Mouse (Mus musculus): ENCODE results near the gene Gm17334. TPM values are rescaled to one million over a fixed set of nuclear protein-coding genes. Genes with fewer than 3 reads are reported as not detected.
A peak's percentile ranks its signal among the peaks of the same experiment; 100 is the strongest.
"Not testable (repeated sequence)": the region's sequence is repeated elsewhere in the genome, so short reads cannot be mapped to it uniquely, and the experiment has no call there.

Gene Gm17334
- polyA plus RNA-seq, 1 experiment from 2014 or later: not detected

GRCm38 (mm10) chr11:53762426-53762825 lies 10.6 kb downstream of the Gm17334 start:
- H3K4me3 ChIP-seq: peak overlapping the region; percentile 42
- no peaks in the 10 kb centered on the region for H3K9me3 ChIP-seq (replicated peaks)
- no peaks in the 10 kb centered on the region for H3K36me3 ChIP-seq
- H3K27ac ChIP-seq (replicated peaks): no peak overlapping the region
- WGBS: 70% methylated on average over 2 of the region's 2 CpGs
- H3K27me3 ChIP-seq (ENCODE audit: low read depth, poor library complexity, severe bottlenecking): peaks cover 92% of the 10 kb centered on the region
- DNase-seq (ENCODE audit: low spot score): no peak
- H3K4me1 ChIP-seq: peaks cover 39% of the 10 kb centered on the region

DNA sequence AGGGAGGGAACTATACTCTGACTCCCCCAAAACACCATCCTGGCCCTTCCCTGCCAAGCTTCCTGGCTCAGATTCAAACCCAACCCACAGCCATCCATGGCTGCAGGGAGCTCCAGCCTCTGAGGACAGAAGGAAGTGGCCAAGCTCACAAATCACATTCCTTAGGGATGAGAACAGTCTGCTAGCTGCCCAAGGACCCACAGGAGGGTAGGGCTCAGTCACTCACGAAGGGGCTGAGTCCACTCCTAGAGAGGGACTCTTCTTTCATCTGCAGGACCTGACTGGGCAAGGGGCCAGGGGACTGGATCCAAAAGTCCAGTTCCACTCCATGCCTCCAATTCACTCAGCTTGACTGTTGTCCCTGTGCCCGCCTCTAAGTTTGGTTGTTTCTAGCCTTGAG lies 11.2 kb downstream of the Gm17334 start:
- Histone ChIP-seq H3K4me1 (peaks cover 39% of the 10 kb centered on the region), H3K27me3 (ENCODE audit: low read depth, poor library complexity, severe bottlenecking) (peaks cover 86% of the 10 kb centered on the region), H3K27ac (replicated peaks) (no peak overlapping the region), H3K36me3 (no peaks in the 10 kb centered on the region), H3K4me3 (no peak overlapping the region), H3K9me3 (replicated peaks) (no peaks in the 10 kb centered on the region)
- 70% methylated on average over 2 of the region's 2 CpGs for WGBS
- no peak for DNase-seq (ENCODE audit: low spot score)

DNA sequence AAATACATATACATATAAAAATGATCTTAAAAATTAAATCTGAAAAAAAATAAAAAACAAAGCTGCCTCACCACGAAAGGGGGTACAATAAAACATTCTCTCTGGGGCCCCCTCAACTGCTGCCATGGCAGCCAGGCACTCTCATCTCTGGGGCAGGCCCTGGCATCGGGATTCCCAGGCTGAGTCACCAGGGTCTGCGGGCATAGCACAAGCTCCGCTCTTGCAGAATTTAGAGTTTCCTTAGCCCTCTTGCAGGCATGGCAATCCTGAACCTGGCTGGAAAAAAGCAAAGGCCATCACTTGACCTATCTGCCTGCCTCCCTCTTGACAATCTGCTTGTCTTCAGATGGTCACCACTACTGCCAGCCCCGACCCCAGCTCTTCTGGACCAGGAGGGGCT lies 11.7 kb downstream of the Gm17334 start:
- 84% methylated on average over 5 of the region's 5 CpGs for WGBS
- H3K4me1 ChIP-seq: peaks cover 39% of the 10 kb centered on the region
- H3K27me3 ChIP-seq (ENCODE audit: low read depth, poor library complexity, severe bottlenecking): peaks cover 81% of the 10 kb centered on the region
- no peak overlapping the region for H3K4me3 ChIP-seq
- no peaks in the 10 kb centered on the region for H3K36me3 ChIP-seq
- H3K27ac ChIP-seq (replicated peaks): no peak overlapping the region
- H3K9me3 ChIP-seq (replicated peaks): no peaks in the 10 kb centered on the region
- DNase-seq (ENCODE audit: low spot score): no peak

DNA sequence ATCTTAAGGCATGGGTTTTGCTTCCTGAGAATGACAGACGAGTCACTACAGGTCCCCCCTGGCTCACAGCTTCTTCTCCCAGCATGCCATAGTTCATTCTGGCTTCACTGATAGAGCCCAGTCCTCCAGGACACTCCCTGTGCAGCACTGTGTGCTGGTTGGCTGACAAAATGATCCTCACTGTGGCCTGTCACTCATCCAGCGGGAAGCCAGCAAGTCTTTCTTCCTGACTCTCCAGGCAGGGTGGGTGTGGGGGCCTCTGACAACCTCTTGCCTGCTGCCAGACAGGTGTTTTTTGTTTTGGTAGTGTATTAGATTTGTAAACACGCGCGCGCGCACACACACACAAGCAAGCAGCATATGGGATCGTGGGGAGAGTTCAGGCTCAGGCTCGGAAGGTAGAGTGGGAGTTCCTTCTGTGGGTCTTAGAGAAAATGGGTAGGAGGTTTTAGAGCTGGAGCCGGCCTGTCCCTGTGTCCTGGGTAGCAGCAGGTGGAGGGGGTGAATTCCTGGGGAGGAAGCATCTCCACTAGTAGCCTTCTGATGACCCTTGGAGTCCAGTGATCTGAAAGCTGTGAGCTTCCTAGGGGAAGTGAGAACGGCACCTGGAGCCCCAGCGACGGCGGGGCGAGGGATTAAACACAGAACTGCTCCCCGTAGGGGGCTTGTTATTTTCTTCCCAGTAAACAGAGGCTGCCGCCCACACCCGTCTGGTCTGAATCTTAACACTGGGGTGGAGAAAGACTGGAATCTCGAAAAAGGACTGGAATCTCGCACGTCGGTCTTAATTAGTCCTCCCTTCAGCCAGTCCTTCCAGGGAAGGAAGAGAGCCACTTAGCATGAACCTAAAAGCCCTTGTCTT lies 13.2 kb downstream of the Gm17334 start:
- DNase-seq (ENCODE audit: low spot score): no peak
- H3K27me3 ChIP-seq (ENCODE audit: low read depth, poor library complexity, severe bottlenecking): peaks cover 67% of the 10 kb centered on the region
- peak overlapping the region; percentile 24; the same call in 1 of the 2 replicates for H3K4me3 ChIP-seq
- WGBS: 4% methylated on average over 22 of the region's 22 CpGs
- H3K4me1 ChIP-seq: peaks cover 39% of the 10 kb centered on the region
- H3K27ac ChIP-seq (replicated peaks): no peak overlapping the region
- no peaks in the 10 kb centered on the region for H3K9me3 ChIP-seq (replicated peaks)
- no peaks in the 10 kb centered on the region for H3K36me3 ChIP-seq

GRCm38 (mm10) chr11:53758791-53759351 lies 14.1 kb downstream of the Gm17334 start:
- peaks cover 35% of the 10 kb centered on the region for H3K4me1 ChIP-seq

DNA sequence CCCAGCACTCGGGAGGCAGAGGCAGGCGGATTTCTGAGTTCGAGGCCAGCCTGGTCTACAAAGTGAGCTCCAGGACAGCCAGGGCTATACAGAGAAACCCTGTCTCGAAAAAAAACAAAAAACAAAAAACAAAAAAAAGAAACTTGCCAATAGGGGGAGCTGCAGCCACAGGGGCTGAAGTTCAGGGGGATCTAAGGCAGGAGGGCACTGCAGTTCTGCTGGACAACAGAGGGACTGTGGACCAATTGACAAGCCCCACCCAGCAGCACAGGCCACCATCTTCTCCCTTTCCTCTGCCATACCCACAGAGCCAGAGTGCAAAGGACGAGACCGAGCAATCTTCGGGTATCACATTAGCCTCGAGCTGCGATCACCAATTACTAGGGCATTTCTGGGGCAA lies 15.0 kb downstream of the Gm17334 start:
- not testable (repeated sequence) for H3K9me3 ChIP-seq (replicated peaks); H3K36me3 ChIP-seq; H3K27ac ChIP-seq (replicated peaks); DNase-seq (ENCODE audit: low spot score); H3K4me3 ChIP-seq
- WGBS: 81% methylated on average over 9 of the region's 9 CpGs
- Histone ChIP-seq H3K4me1 (peaks cover 27% of the 10 kb centered on the region), H3K27me3 (ENCODE audit: low read depth, poor library complexity, severe bottlenecking) (peaks cover 49% of the 10 kb centered on the region)

More at GRCm38 (mm10) chr11:53758791-53759351, 14.1 kb downstream of the Gm17334 start:
- H3K27ac ChIP-seq (replicated peaks): 0 out of 2 replicates have a peak overlapping the region, but pooled peaks have one; percentile 33
- 39% methylated on average over 6 of the region's 6 CpGs for WGBS
- no peaks in the 10 kb centered on the region for H3K36me3 ChIP-seq
- peaks cover 58% of the 10 kb centered on the region for H3K27me3 ChIP-seq (ENCODE audit: low read depth, poor library complexity, severe bottlenecking)
- no peak for DNase-seq (ENCODE audit: low spot score)
- H3K4me3 ChIP-seq: no peak overlapping the region
- H3K9me3 ChIP-seq (replicated peaks): no peaks in the 10 kb centered on the region

GRCm38 (mm10) chr11:53757612-53758011 lies 15.4 kb downstream of the Gm17334 start:
- no peak overlapping the region for H3K27ac ChIP-seq (replicated peaks)
- peaks cover 23% of the 10 kb centered on the region for H3K4me1 ChIP-seq
- no peak overlapping the region for H3K4me3 ChIP-seq
- 92% methylated on average over 4 of the region's 4 CpGs for WGBS
- H3K9me3 ChIP-seq (replicated peaks): no peaks in the 10 kb centered on the region
- peaks cover 45% of the 10 kb centered on the region for H3K27me3 ChIP-seq (ENCODE audit: low read depth, poor library complexity, severe bottlenecking)
- no peaks in the 10 kb centered on the region for H3K36me3 ChIP-seq
- no peak for DNase-seq (ENCODE audit: low spot score)

- H3K36me3 ChIP-seq: no peaks in the 10 kb centered on the region
- peaks cover 20% of the 10 kb centered on the region for H3K27me3 ChIP-seq (ENCODE audit: low read depth, poor library complexity, severe bottlenecking)
- no peaks in the 10 kb centered on the region for H3K9me3 ChIP-seq (replicated peaks)
- no peak for DNase-seq (ENCODE audit: low spot score)
- peaks cover 14% of the 10 kb centered on the region for H3K4me1 ChIP-seq
- H3K27ac ChIP-seq (replicated peaks): no peak overlapping the region
- WGBS: 80% methylated on average over 12 of the region's 12 CpGs
- no peak overlapping the region for H3K4me3 ChIP-seq
Observed at GRCm38 (mm10) chr11:53755011-53755595, 17.9 kb downstream of the Gm17334 start.

GRCm38 (mm10) chr11:53749716-53750352 lies 23.2 kb downstream of the Gm17334 start:
- WGBS: 54% methylated on average over 5 of the region's 5 CpGs
- Histone ChIP-seq H3K27ac (replicated peaks) (no peak overlapping the region), H3K4me3 (no peak overlapping the region), H3K27me3 (ENCODE audit: low read depth, poor library complexity, severe bottlenecking) (no peaks in the 10 kb centered on the region), H3K9me3 (replicated peaks) (no peaks in the 10 kb centered on the region), H3K36me3 (no peaks in the 10 kb centered on the region), H3K4me1 (peaks cover under 1% of the 10 kb centered on the region; the same call in 1 of the 2 replicates)
- DNase-seq (ENCODE audit: low spot score): no peak

DNA sequence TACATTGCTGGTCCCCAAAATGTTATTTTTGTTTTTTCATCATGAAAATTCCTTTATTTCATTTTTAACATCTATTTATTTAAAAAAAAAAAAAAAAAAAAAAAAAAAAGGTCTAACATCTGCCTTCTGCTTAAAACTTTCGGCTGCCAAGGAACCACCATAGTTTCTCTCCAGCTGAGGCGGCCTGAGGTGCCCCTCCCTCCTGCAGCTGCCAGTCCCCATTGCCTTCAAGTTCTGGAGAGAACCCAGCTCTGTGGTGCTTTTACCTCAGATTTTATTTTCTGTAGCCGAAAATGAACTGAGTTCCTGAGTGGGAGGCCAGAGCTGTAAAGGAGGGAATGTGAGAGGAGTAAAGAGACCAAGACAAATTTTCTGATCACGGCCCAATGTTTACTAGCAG lies 23.7 kb downstream of the Gm17334 start:
- no peak for DNase-seq (ENCODE audit: low spot score)
- Histone ChIP-seq H3K27me3 (ENCODE audit: low read depth, poor library complexity, severe bottlenecking) (no peaks in the 10 kb centered on the region), H3K36me3 (no peaks in the 10 kb centered on the region), H3K9me3 (replicated peaks) (no peaks in the 10 kb centered on the region), H3K27ac (replicated peaks) (no peak overlapping the region), H3K4me3 (no peak overlapping the region), H3K4me1 (peaks cover 6% of the 10 kb centered on the region)
- WGBS: 62% methylated on average over 4 of the region's 4 CpGs

- Histone ChIP-seq H3K27me3 (ENCODE audit: low read depth, poor library complexity, severe bottlenecking) (no peaks in the 10 kb centered on the region), H3K4me3 (no peak overlapping the region), H3K4me1 (peaks cover 13% of the 10 kb centered on the region), H3K36me3 (no peaks in the 10 kb centered on the region), H3K9me3 (replicated peaks) (no peaks in the 10 kb centered on the region), H3K27ac (replicated peaks) (no peak overlapping the region)
- no peak for DNase-seq (ENCODE audit: low spot score)
- 92% methylated on average over 6 of the region's 6 CpGs for WGBS
Observed at GRCm38 (mm10) chr11:53748614-53749013, 24.4 kb downstream of the Gm17334 start.

- Histone ChIP-seq H3K4me1 (peaks cover 16% of the 10 kb centered on the region), H3K27me3 (ENCODE audit: low read depth, poor library complexity, severe bottlenecking) (no peaks in the 10 kb centered on the region), H3K9me3 (replicated peaks) (no peaks in the 10 kb centered on the region), H3K4me3 (no peak overlapping the region), H3K36me3 (no peaks in the 10 kb centered on the region), H3K27ac (replicated peaks) (no peak overlapping the region)
- DNase-seq (ENCODE audit: low spot score): no peak
- WGBS: 89% methylated on average over 9 of the region's 9 CpGs
Observed at GRCm38 (mm10) chr11:53747985-53748384, 25.0 kb downstream of the Gm17334 start.
